Mouse (Mus musculus) heart, adult 2 months (tissue): ENCODE measurements around the gene Otp. TPM values are rescaled to one million over a fixed set of nuclear protein-coding genes. Genes with fewer than 3 reads are reported as not detected.

Source experiments
- DNase-seq, 2 experiments: peaks; one replicate each; pipeline ENCODE4 v3.0.0; 2021
- H3K27ac ChIP-seq: fragments of 200-600 bp; 2 replicates; pipeline ENCODE4 v1.8.1; 2022
- H3K27me3 ChIP-seq: fragments of 200-500 bp; 2 replicates; pipeline ENCODE4 v1.6.1; 2012; ENCODE audit warnings: mild to moderate bottlenecking, low read length, inconsistent platforms, mixed read lengths; ENCODE audit not compliant: control insufficient read depth, insufficient read depth
- H3K36me3 ChIP-seq: fragments of 200-500 bp; 2 replicates; pipeline ENCODE4 v1.6.1; 2012; ENCODE audit warnings: low read length, inconsistent platforms; ENCODE audit not compliant: control insufficient read depth, insufficient read depth
- H3K4me1 ChIP-seq: fragments of 200-500 bp; 2 replicates; pipeline ENCODE4 v1.6.1; 2011; ENCODE audit warnings: low read length; ENCODE audit not compliant: control insufficient read depth, insufficient read depth
- H3K4me3 ChIP-seq: fragments of 200-600 bp; 2 replicates; pipeline ENCODE4 v1.8.1; 2022
- H3K79me2 ChIP-seq: fragments of 200-500 bp; replicated peaks from 2 replicates; pipeline ENCODE4 v1.6.1; 2012; ENCODE audit warnings: mild to moderate bottlenecking, inconsistent platforms, low read length, moderate library complexity, mixed read lengths; ENCODE audit not compliant: control insufficient read depth, insufficient read depth
- H3K9ac ChIP-seq: fragments of 200-500 bp; 2 replicates; pipeline ENCODE4 v1.6.1; 2012; ENCODE audit warnings: low read depth, mild to moderate bottlenecking, control low read depth, inconsistent platforms, low read length, mixed read lengths
- CTCF ChIP-seq: fragments of 200-600 bp; IDR thresholded peaks from 2 replicates; pipeline ENCODE4 v1.8.1; 2022; ENCODE audit warnings: antibody characterized with exemption, mild to moderate bottlenecking, moderate library complexity
- EP300 ChIP-seq: fragments of 200-500 bp; IDR thresholded peaks from 2 replicates; pipeline ENCODE4 v1.6.1; 2011; ENCODE audit warnings: low read depth, low read length, control low read depth; ENCODE audit not compliant: insufficient read depth
- POLR2A ChIP-seq: fragments of 200-500 bp; IDR thresholded peaks from 2 replicates; pipeline ENCODE4 v1.6.1; 2011; ENCODE audit warnings: mild to moderate bottlenecking, low read depth, low read length, control low read depth; ENCODE audit not compliant: insufficient read depth
- WGBS: fragments of 180-500 bp; shearing (Covaris S2); methylation state at CpG from one replicate; pipeline ENCODE4 v1.1.7; 2018; 5-methylcytosine and 5-hydroxymethylcytosine counted together
- intact Hi-C: fragments of 180-260 bp; cut with DNase I; formaldehyde crosslinking; loops from one replicate; pipeline ENCODE4 v1.15.1; 2025
- polyA plus RNA-seq: library from polyadenylated mRNA; depleted of rRNA; stranded (reverse); fragments of >200 nt; gene quantifications from 2 replicates; pipeline ENCODE4 v1.2.3, GENCODE M21; 2012; rRNA removed
- total RNA-seq, 2 experiments: library from RNA; stranded (reverse); gene quantifications; 2 replicates each; pipeline ENCODE4 v1.2.3; 2021

Gene Otp
- total and polyA plus RNA-seq, 3 experiments: not detected

GRCm38 (mm10) chr13:94912961-94913360, 37.6 kb downstream of the Otp start:
- Histone ChIP-seq H3K9ac (no peak overlapping the region), H3K27me3 (0 out of 2 replicates have a peak, but pooled peaks cover 2% of the 10 kb centered on the region), H3K79me2 (no peaks in the 10 kb centered on the region), H3K4me3 (no peak overlapping the region), H3K27ac (no peak overlapping the region), H3K36me3 (no peaks in the 10 kb centered on the region), H3K4me1 (no peaks in the 10 kb centered on the region)
- WGBS: 36% methylated on average over 11 of the region's 11 CpGs
- no peak for DNase-seq
- TF ChIP-seq POLR2A (no peak), CTCF (no peak), EP300 (no peak)
- intact Hi-C loops: no loop called here

GRCm38 (mm10) chr13:94915654-94916053, 40.3 kb downstream of the Otp start:
- H3K27me3 ChIP-seq: 0 out of 2 replicates have a peak, but pooled peaks cover 2% of the 10 kb centered on the region
- intact Hi-C loops: no loop called here
- TF ChIP-seq CTCF: no peak
- TF ChIP-seq POLR2A: no peak
- TF ChIP-seq EP300: no peak
- H3K79me2 ChIP-seq: no peaks in the 10 kb centered on the region
- DNase-seq: no peak
- H3K36me3 ChIP-seq: no peaks in the 10 kb centered on the region
- no peaks in the 10 kb centered on the region for H3K4me1 ChIP-seq
- H3K9ac ChIP-seq: no peak overlapping the region
- H3K4me3 ChIP-seq: no peak overlapping the region
- 66% methylated on average over 5 of the region's 5 CpGs for WGBS
- H3K27ac ChIP-seq: no peak overlapping the region

DNA sequence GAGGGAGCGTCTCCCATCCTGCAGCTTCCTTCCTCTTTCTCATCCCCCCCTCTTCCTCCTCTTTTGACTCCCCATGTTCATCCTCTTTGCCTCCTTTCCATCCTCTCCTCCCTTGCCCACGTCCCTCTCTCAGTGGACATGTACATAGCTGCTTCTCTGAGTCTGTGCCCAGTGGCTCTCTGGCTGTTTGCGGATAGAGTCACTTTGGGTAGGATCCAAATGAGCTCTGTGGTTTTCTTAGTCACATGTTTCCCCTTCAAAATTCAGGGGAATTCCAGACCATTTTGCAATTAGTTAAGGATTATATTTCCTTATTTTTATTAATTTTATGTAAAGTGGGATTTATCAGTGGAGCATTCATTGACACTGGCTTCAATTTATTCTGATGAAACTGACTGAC, 52.7 kb downstream of the Otp start:
- H3K4me3 ChIP-seq: no peak overlapping the region
- WGBS: 62% methylated on average over 3 of the region's 3 CpGs
- H3K27me3 ChIP-seq: peaks cover 4% of the 10 kb centered on the region; the same call in 1 of the 2 replicates
- no peak for DNase-seq
- no peaks in the 10 kb centered on the region for H3K79me2 ChIP-seq
- H3K36me3 ChIP-seq: no peaks in the 10 kb centered on the region
- no peak for TF ChIP-seq CTCF
- no peak overlapping the region for H3K9ac ChIP-seq
- intact Hi-C loops: no loop called here
- H3K4me1 ChIP-seq: no peaks in the 10 kb centered on the region
- H3K27ac ChIP-seq: no peak overlapping the region

Other genes with a start within 250 kb of the Otp start
- 100 to 1,000 TPM; 111 to 123 TPM for gene Tbca, start 86.7 kb upstream of the Otp start, total RNA-seq
- gene Tbca, start 86.7 kb upstream of the Otp start, polyA plus RNA-seq: 11.9 and 41.9 TPM in 2 replicates
- 10 to 100 TPM; 16.7 to 18.3 TPM for gene Wdr41, start 100.7 kb downstream of the Otp start, total RNA-seq
- gene Wdr41, start 100.7 kb downstream of the Otp start, polyA plus RNA-seq: 12.4 and 21.9 TPM in 2 replicates